In the genomic region with DNA sequence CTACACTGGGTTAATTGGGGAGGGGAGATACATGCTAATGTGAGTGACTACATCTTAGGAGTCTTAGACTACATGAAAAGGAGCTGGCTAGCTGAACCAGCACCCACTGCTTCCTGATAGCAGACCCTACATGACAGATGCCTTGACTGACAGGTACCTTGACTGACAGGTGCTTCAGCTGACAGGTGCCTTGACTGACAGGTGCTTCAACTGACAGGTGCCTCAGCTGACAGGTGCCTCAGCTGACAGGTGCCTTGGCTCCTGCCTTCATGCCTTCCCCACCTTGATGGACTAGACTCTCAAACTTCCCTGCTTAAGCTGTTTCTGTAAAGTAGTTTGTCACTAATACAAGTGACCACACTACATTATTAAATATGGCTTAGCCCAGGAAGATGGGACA, we compare ENCODE assay signal across 26 mouse cellular contexts.
"Had no signal": no experiment of that assay in that cellular context is flagged by ENCODE, and none has a peak within 500 bp of the region (broad histone marks: within the 10 kb centered on the region; RNA-seq: fewer than 3 reads in every experiment).

No protein-coding gene starts in this region.

- DNase-seq: cerebellum, adult 8-10 months; cerebellum, adult 9-10 months; cerebellum, adult 9-11 months; cerebellum, postnatal 10 days; cerebellum, postnatal 14 days; cerebellum, postnatal 25 days; cerebellum, postnatal 36 days; embryo, embryonic 11 days; forebrain, postnatal 0 days; gastrocnemius, adult 2 months; gastrocnemius, postnatal 10 days; gastrocnemius, postnatal 14 days; gastrocnemius, postnatal 25 days; gastrocnemius, postnatal 36 days; heart, adult 11 months; heart, adult 18-20 months; heart, adult 2 months had no signal

- H3K4me2 ChIP-seq: embryonic facial prominence, embryonic 12.5 days; embryonic facial prominence, embryonic 13.5 days; embryonic facial prominence, embryonic 15.5 days; forebrain, embryonic 12.5 days; forebrain, embryonic 13.5 days; forebrain, embryonic 15.5 days had no signal

- H3K4me3 ChIP-seq: embryonic facial prominence, embryonic 10.5 days; embryonic facial prominence, embryonic 12.5 days; embryonic facial prominence, embryonic 13.5 days; embryonic facial prominence, embryonic 15.5 days; erythroblast, embryonic 14.5 days; forebrain, embryonic 10.5 days; forebrain, embryonic 12.5 days; forebrain, embryonic 13.5 days; forebrain, embryonic 15.5 days; gastrocnemius, adult 2 months; heart, adult 2 months had no signal

- H3K36me3 ChIP-seq: embryonic facial prominence, embryonic 10.5 days; embryonic facial prominence, embryonic 12.5 days; embryonic facial prominence, embryonic 13.5 days; embryonic facial prominence, embryonic 15.5 days; forebrain, embryonic 10.5 days; forebrain, embryonic 12.5 days; forebrain, embryonic 15.5 days had no signal

- H3K27me3 ChIP-seq: embryonic facial prominence, embryonic 12.5 days; embryonic facial prominence, embryonic 13.5 days; embryonic facial prominence, embryonic 15.5 days; forebrain, embryonic 12.5 days; forebrain, embryonic 13.5 days had no signal
